Mouse (Mus musculus) stomach, embryonic 15.5 days (tissue): ENCODE results near the gene Fam189a1. TPM values are rescaled to one million over a fixed set of nuclear protein-coding genes. Genes with fewer than 3 reads are reported as not detected.

Source experiments
- ATAC-seq: fragments of 200-750 bp; cut with Nextera tagmentation; 2 replicates; pipeline ENCODE4 v1.8.0; 2017; ENCODE audit warnings: low read depth, moderate number of reproducible peaks, moderate TSS enrichment; ENCODE audit not compliant: insufficient read depth, low FRiP score
- H3K27ac ChIP-seq: fragments of 300-500 bp; sonication (generic); 2 replicates; pipeline ENCODE4 v1.5.1; 2015; ENCODE audit warnings: mild to moderate bottlenecking, inconsistent platforms
- H3K27me3 ChIP-seq: fragments of 300-500 bp; sonication (generic); replicated peaks from 2 replicates; pipeline ENCODE4 v1.6.1; 2015; ENCODE audit warnings: inconsistent platforms
- H3K36me3 ChIP-seq: fragments of 300-500 bp; sonication (generic); 2 replicates; pipeline ENCODE4 v1.6.1; 2015; ENCODE audit warnings: inconsistent platforms
- H3K4me1 ChIP-seq: fragments of 300-500 bp; sonication (generic); 2 replicates; pipeline ENCODE4 v1.6.1; 2015; ENCODE audit warnings: inconsistent platforms
- H3K4me2 ChIP-seq: fragments of 300-500 bp; sonication (generic); 2 replicates; pipeline ENCODE4 v1.6.1; 2015; ENCODE audit warnings: mild to moderate bottlenecking, inconsistent platforms
- H3K4me3 ChIP-seq: fragments of 300-500 bp; sonication (generic); replicated peaks from 2 replicates; pipeline ENCODE4 v1.5.1; 2015; ENCODE audit warnings: inconsistent platforms
- H3K9ac ChIP-seq: fragments of 300-500 bp; sonication (generic); 2 replicates; pipeline ENCODE4 v1.6.1; 2015; ENCODE audit warnings: inconsistent platforms
- H3K9me3 ChIP-seq: fragments of 300-500 bp; sonication (generic); 2 replicates; pipeline ENCODE4 v1.6.1; 2016; ENCODE audit warnings: inconsistent platforms
- WGBS: fragments of 180-500 bp; shearing (Covaris S2); methylation state at CpG from one replicate; pipeline ENCODE4 v1.1.7; 2015; 5-methylcytosine and 5-hydroxymethylcytosine counted together
- polyA plus RNA-seq: library from polyadenylated mRNA; unstranded; fragments of >200 nt; fragmentation: Nextera tagmentation; extraction: Ambion mirVana; gene quantifications from 2 replicates; pipeline ENCODE4 v1.2.1, GENCODE M21; 2015

Gene Fam189a1
- polyA plus RNA-seq, 1 experiment from 2014 or later: 0.74 TPM

GRCm38 (mm10) chr7:65064096-65064495 lies 92.3 kb downstream of the Fam189a1 start:
- no peak overlapping the region for H3K9ac ChIP-seq
- H3K36me3 ChIP-seq: no peaks in the 10 kb centered on the region
- no peaks in the 10 kb centered on the region for H3K27me3 ChIP-seq
- no peak overlapping the region for H3K4me2 ChIP-seq
- no peak overlapping the region for H3K27ac ChIP-seq
- H3K4me3 ChIP-seq: no peak overlapping the region
- 42% methylated on average over 3 of the region's 3 CpGs for WGBS
- H3K4me1 ChIP-seq: no peaks in the 10 kb centered on the region
- ATAC-seq: no peak
- no peaks in the 10 kb centered on the region for H3K9me3 ChIP-seq

GRCm38 (mm10) chr7:65060163-65060799 lies 96.1 kb downstream of the Fam189a1 start:
- H3K9me3 ChIP-seq: no peaks in the 10 kb centered on the region
- ATAC-seq: no peak; the same call in 1 of the 2 replicates
- no peak overlapping the region for H3K9ac ChIP-seq
- H3K36me3 ChIP-seq: no peaks in the 10 kb centered on the region
- no peaks in the 10 kb centered on the region for H3K4me1 ChIP-seq
- 61% methylated on average over 7 of the region's 7 CpGs for WGBS
- H3K4me2 ChIP-seq: no peak overlapping the region
- no peaks in the 10 kb centered on the region for H3K27me3 ChIP-seq
- no peak overlapping the region for H3K27ac ChIP-seq
- no peak overlapping the region for H3K4me3 ChIP-seq

- H3K9ac ChIP-seq: no peak overlapping the region
- no peak for ATAC-seq
- no peaks in the 10 kb centered on the region for H3K4me1 ChIP-seq
- no peaks in the 10 kb centered on the region for H3K36me3 ChIP-seq
- H3K27ac ChIP-seq: no peak overlapping the region
- H3K27me3 ChIP-seq: no peaks in the 10 kb centered on the region
- H3K4me3 ChIP-seq: no peak overlapping the region
- H3K9me3 ChIP-seq: no peaks in the 10 kb centered on the region
- 71% methylated on average over 6 of the region's 6 CpGs for WGBS
- no peak overlapping the region for H3K4me2 ChIP-seq
Observed at GRCm38 (mm10) chr7:65056864-65057263, 99.5 kb downstream of the Fam189a1 start.

GRCm38 (mm10) chr7:65051986-65052385 lies 104.4 kb downstream of the Fam189a1 start:
- no peak overlapping the region for H3K4me2 ChIP-seq
- 84% methylated on average over 1 of the region's 1 CpGs for WGBS
- no peak overlapping the region for H3K9ac ChIP-seq
- no peak overlapping the region for H3K27ac ChIP-seq
- H3K27me3 ChIP-seq: no peaks in the 10 kb centered on the region
- no peaks in the 10 kb centered on the region for H3K36me3 ChIP-seq
- no peaks in the 10 kb centered on the region for H3K4me1 ChIP-seq
- no peaks in the 10 kb centered on the region for H3K9me3 ChIP-seq
- ATAC-seq: no peak
- no peak overlapping the region for H3K4me3 ChIP-seq

- H3K4me2 ChIP-seq: no peak overlapping the region
Observed at GRCm38 (mm10) chr7:65049236-65049954, 107.0 kb downstream of the Fam189a1 start.

GRCm38 (mm10) chr7:65047700-65048099 lies 108.7 kb downstream of the Fam189a1 start:
- H3K36me3 ChIP-seq: no peaks in the 10 kb centered on the region

More at GRCm38 (mm10) chr7:65049236-65049954, 107.0 kb downstream of the Fam189a1 start:
- 75% methylated on average over 18 of the region's 18 CpGs for whole genome bisulfite sequencing
- Histone ChIP-seq H3K9ac (no peak overlapping the region), H3K4me1 (no peaks in the 10 kb centered on the region), H3K36me3 (no peaks in the 10 kb centered on the region), H3K27ac (no peak overlapping the region), H3K27me3 (no peaks in the 10 kb centered on the region), H3K4me3 (no peak overlapping the region), H3K9me3 (no peaks in the 10 kb centered on the region)
- no peak for ATAC-seq

GRCm38 (mm10) chr7:65046690-65047089 lies 109.7 kb downstream of the Fam189a1 start:
- Histone ChIP-seq H3K9ac (no peak overlapping the region), H3K36me3 (no peaks in the 10 kb centered on the region), H3K4me2 (no peak overlapping the region), H3K27ac (no peak overlapping the region), H3K4me1 (no peaks in the 10 kb centered on the region), H3K9me3 (no peaks in the 10 kb centered on the region), H3K4me3 (no peak overlapping the region), H3K27me3 (no peaks in the 10 kb centered on the region)
- no peak for ATAC-seq
- 37% methylated on average over 4 of the region's 4 CpGs for WGBS

More at GRCm38 (mm10) chr7:65047700-65048099, 108.7 kb downstream of the Fam189a1 start:
- Histone ChIP-seq H3K9me3 (no peaks in the 10 kb centered on the region), H3K9ac (no peak overlapping the region), H3K4me2 (no peak overlapping the region), H3K4me3 (no peak overlapping the region), H3K4me1 (no peaks in the 10 kb centered on the region), H3K27ac (no peak overlapping the region), H3K27me3 (no peaks in the 10 kb centered on the region)
- WGBS: 51% methylated on average over 5 of the region's 5 CpGs
- ATAC-seq: no peak

- no peak for ATAC-seq
- H3K4me3 ChIP-seq: no peak overlapping the region
- no peaks in the 10 kb centered on the region for H3K9me3 ChIP-seq
- no peak overlapping the region for H3K4me2 ChIP-seq
- H3K27ac ChIP-seq: no peak overlapping the region
- H3K4me1 ChIP-seq: no peaks in the 10 kb centered on the region
- no peaks in the 10 kb centered on the region for H3K27me3 ChIP-seq
- 70% methylated on average over 6 of the region's 6 CpGs for WGBS
- H3K36me3 ChIP-seq: no peaks in the 10 kb centered on the region
- H3K9ac ChIP-seq: no peak overlapping the region
Observed at GRCm38 (mm10) chr7:65044280-65044679, 112.1 kb downstream of the Fam189a1 start.

- H3K4me2 ChIP-seq: no peak overlapping the region
- no peak for ATAC-seq
- H3K27ac ChIP-seq: no peak overlapping the region
- H3K27me3 ChIP-seq: no peaks in the 10 kb centered on the region
- no peaks in the 10 kb centered on the region for H3K9me3 ChIP-seq
- H3K4me1 ChIP-seq: no peaks in the 10 kb centered on the region
- no peak overlapping the region for H3K9ac ChIP-seq
- H3K4me3 ChIP-seq: no peak overlapping the region
- WGBS: 88% methylated on average over 7 of the region's 7 CpGs
- H3K36me3 ChIP-seq: no peaks in the 10 kb centered on the region
Observed at GRCm38 (mm10) chr7:65041106-65041505, 115.3 kb downstream of the Fam189a1 start.

- no peak overlapping the region for H3K4me2 ChIP-seq
- no peaks in the 10 kb centered on the region for H3K27me3 ChIP-seq
- no peak overlapping the region for H3K27ac ChIP-seq
- no peak for ATAC-seq
- H3K4me1 ChIP-seq: no peaks in the 10 kb centered on the region
- no peak overlapping the region for H3K9ac ChIP-seq
- H3K36me3 ChIP-seq: no peaks in the 10 kb centered on the region
- 68% methylated on average over 7 of the region's 7 CpGs for WGBS
- no peak overlapping the region for H3K4me3 ChIP-seq
- H3K9me3 ChIP-seq: no peaks in the 10 kb centered on the region
Observed at GRCm38 (mm10) chr7:65031741-65032140, 124.6 kb downstream of the Fam189a1 start.

GRCm38 (mm10) chr7:65031195-65031594 lies 125.2 kb downstream of the Fam189a1 start:
- no peak overlapping the region for H3K4me2 ChIP-seq
- H3K9ac ChIP-seq: no peak overlapping the region
- H3K9me3 ChIP-seq: no peaks in the 10 kb centered on the region
- ATAC-seq: no peak
- no peak overlapping the region for H3K27ac ChIP-seq
- H3K36me3 ChIP-seq: no peaks in the 10 kb centered on the region
- H3K4me3 ChIP-seq: no peak overlapping the region
- no peaks in the 10 kb centered on the region for H3K27me3 ChIP-seq
- no peaks in the 10 kb centered on the region for H3K4me1 ChIP-seq
- 82% methylated on average over 6 of the region's 6 CpGs for WGBS

GRCm38 (mm10) chr7:65029985-65030384 lies 126.4 kb downstream of the Fam189a1 start:
- Histone ChIP-seq H3K9me3 (no peaks in the 10 kb centered on the region), H3K27ac (no peak overlapping the region), H3K27me3 (no peaks in the 10 kb centered on the region), H3K36me3 (no peaks in the 10 kb centered on the region), H3K4me2 (no peak overlapping the region), H3K9ac (no peak overlapping the region), H3K4me3 (no peak overlapping the region), H3K4me1 (no peaks in the 10 kb centered on the region)
- no peak for ATAC-seq
- WGBS: 82% methylated on average over 16 of the region's 16 CpGs
